Mouse (Mus musculus) monocyte, adult 2 months (primary cell): ENCODE measurements around the gene Vwa8.

ENCODE experiments used
- DNase-seq, 2 experiments: peaks; one replicate each; pipeline ENCODE4 v3.0.0; 2022; ENCODE audit warnings: low spot score in 2 of 2, low read depth in 1 of 2

Gene Vwa8

GRCm38 (mm10) chr14:78848941-78849911, at the start of gene Vwa8:
Gene Vwa8, plus strand, starts transcription at chr14:78849052.
- DNase-seq: peak; percentile 14 to 47

GRCm38 (mm10) chr14:78802378-78802777, 46.5 kb upstream of the Vwa8 start:
- DNase-seq: no peak

- no peak for DNase-seq
Observed at GRCm38 (mm10) chr14:78803924-78804323, 44.9 kb upstream of the Vwa8 start.

- DNase-seq: no peak
Observed at GRCm38 (mm10) chr14:78812896-78813295, 36.0 kb upstream of the Vwa8 start.

GRCm38 (mm10) chr14:78816411-78816810, 32.4 kb upstream of the Vwa8 start:
- no peak for DNase-seq

- no peak for DNase-seq
Observed at GRCm38 (mm10) chr14:78817651-78818050, 31.2 kb upstream of the Vwa8 start.

GRCm38 (mm10) chr14:78818406-78818805, 30.4 kb upstream of the Vwa8 start:
- no peak for DNase-seq

GRCm38 (mm10) chr14:78824013-78824412, 24.8 kb upstream of the Vwa8 start:
- no peak for DNase-seq

- no peak for DNase-seq
Observed at GRCm38 (mm10) chr14:78824507-78824906, 24.3 kb upstream of the Vwa8 start.

- no peak for DNase-seq
Observed at GRCm38 (mm10) chr14:78831158-78831557, 17.7 kb upstream of the Vwa8 start.

GRCm38 (mm10) chr14:78847948-78848347, 904 bp upstream of the Vwa8 start:
- DNase-seq: no peak

GRCm38 (mm10) chr14:78848477-78848876, 375 bp upstream of the Vwa8 start:
- DNase-seq: no peak

GRCm38 (mm10) chr14:78849961-78850578, 1.2 kb downstream of the Vwa8 start:
- no peak for DNase-seq

- no peak for DNase-seq
Observed at GRCm38 (mm10) chr14:78850666-78851065, 1.8 kb downstream of the Vwa8 start.

- DNase-seq: no peak
Observed at GRCm38 (mm10) chr14:78851366-78851765, 2.5 kb downstream of the Vwa8 start.

GRCm38 (mm10) chr14:78852401-78853246, 3.8 kb downstream of the Vwa8 start:
- no peak for DNase-seq

- DNase-seq: no peak
Observed at GRCm38 (mm10) chr14:78861156-78861555, 12.3 kb downstream of the Vwa8 start.

- DNase-seq: no peak
Observed at GRCm38 (mm10) chr14:78870036-78870435, 21.2 kb downstream of the Vwa8 start.

GRCm38 (mm10) chr14:78877176-78877575, 28.3 kb downstream of the Vwa8 start:
- DNase-seq: no peak

GRCm38 (mm10) chr14:78878402-78879045, 29.7 kb downstream of the Vwa8 start:
- DNase-seq: no peak

- DNase-seq: no peak
Observed at GRCm38 (mm10) chr14:78880879-78881278, 32.0 kb downstream of the Vwa8 start.
